Mouse (Mus musculus): Measurements from ENCODE around the gene Gm49601.

- TF ChIP-seq CTCF (IDR thresholded peaks at IDR 0.05; ENCODE audit: low read depth) (no peak), EP300 (optimal IDR thresholded peaks at IDR 0.05) (no peak)
Measured at GRCm38 (mm10) chr16:18623751-18624540, 2.3 kb downstream of the Gm49601 start.
